Mouse (Mus musculus): ENCODE measurements around the gene Akap13. TPM values are rescaled to one million over a fixed set of nuclear protein-coding genes. Genes with fewer than 3 reads are reported as not detected.

Akap13 gene
- total and polyA plus RNA-seq, 2 experiments from 2014 or later, result 34.2 to 113 TPM

- Histone ChIP-seq H3K9ac (replicated peaks; ENCODE audit: low read depth, low read length) (no peak overlapping the region), H3K27ac (ENCODE audit: low read depth) (no peak overlapping the region), H3K36me3 (replicated peaks; ENCODE audit: control insufficient read depth, insufficient read depth, low read length) (no peaks in the 10 kb centered on the region), H3K9me3 (replicated peaks; ENCODE audit: control insufficient read depth, low read length) (no peaks in the 10 kb centered on the region), H3K4me2 (ENCODE audit: low read depth, low read length) (no peak overlapping the region), H3K4me3 (ENCODE audit: low read depth, low read length) (no peak overlapping the region), H3K4me1 (ENCODE audit: control insufficient read depth, insufficient read depth) (peaks cover 16% of the 10 kb centered on the region; the same call in 1 of the 2 replicates), H3K27me3 (ENCODE audit: control insufficient read depth, insufficient read depth, low read length) (no peaks in the 10 kb centered on the region)
- DNase-seq (ENCODE audit: low spot score) (peak; percentile 73), ATAC-seq (ENCODE audit: insufficient read depth, low read depth) (no peak)
- WGBS, result 22% methylated on average over 3 of the region's 3 CpGs
- TF ChIP-seq CTCF (IDR thresholded peaks at IDR 0.05; ENCODE audit: low read depth) (peak; percentile 67), EP300 (IDR thresholded peaks at IDR 0.05; ENCODE audit: low read depth) (no peak)
These were observed 184.2 kb downstream of the Akap13 start for GRCm38 (mm10) chr7:75639541-75639940.

- no peaks in the 10 kb centered on the region for H3K9me3 ChIP-seq (replicated peaks; ENCODE audit: control insufficient read depth, low read length)
- peaks cover 18% of the 10 kb centered on the region; the same call in 1 of the 2 replicates for H3K4me1 ChIP-seq (ENCODE audit: control insufficient read depth, insufficient read depth)
- ATAC-seq (ENCODE audit: insufficient read depth, low read depth), result no peak
- no peaks in the 10 kb centered on the region for H3K27me3 ChIP-seq (ENCODE audit: control insufficient read depth, insufficient read depth, low read length)
- H3K9ac ChIP-seq (replicated peaks; ENCODE audit: low read depth, low read length), result no peak overlapping the region
- no peak overlapping the region for H3K4me2 ChIP-seq (ENCODE audit: low read depth, low read length)
- H3K4me3 ChIP-seq (ENCODE audit: low read depth, low read length), result no peak overlapping the region
- no peak for DNase-seq (ENCODE audit: low spot score)
- H3K27ac ChIP-seq (ENCODE audit: low read depth), result 0 out of 2 replicates have a peak overlapping the region, but pooled peaks have one; percentile 43
- H3K36me3 ChIP-seq (replicated peaks; ENCODE audit: control insufficient read depth, insufficient read depth, low read length), result no peaks in the 10 kb centered on the region
- TF ChIP-seq CTCF (IDR thresholded peaks at IDR 0.05; ENCODE audit: low read depth), result no peak
- TF ChIP-seq EP300 (IDR thresholded peaks at IDR 0.05; ENCODE audit: low read depth), result no peak
These were observed 184.7 kb downstream of the Akap13 start for GRCm38 (mm10) chr7:75640074-75640473.

GRCm38 (mm10) chr7:75640671-75641070, 185.3 kb downstream of the Akap13 start:
- no peak for ATAC-seq (ENCODE audit: insufficient read depth, low read depth)
- Histone ChIP-seq H3K36me3 (replicated peaks; ENCODE audit: control insufficient read depth, insufficient read depth, low read length) (no peaks in the 10 kb centered on the region), H3K9me3 (replicated peaks; ENCODE audit: control insufficient read depth, low read length) (no peaks in the 10 kb centered on the region), H3K9ac (replicated peaks; ENCODE audit: low read depth, low read length) (no peak overlapping the region), H3K27ac (ENCODE audit: low read depth) (peak overlapping the region; percentile 59; the same call in 1 of the 2 replicates), H3K4me3 (ENCODE audit: low read depth, low read length) (no peak overlapping the region), H3K4me1 (ENCODE audit: control insufficient read depth, insufficient read depth) (peaks cover 18% of the 10 kb centered on the region; the same call in 1 of the 2 replicates), H3K4me2 (ENCODE audit: low read depth, low read length) (no peak overlapping the region), H3K27me3 (ENCODE audit: control insufficient read depth, insufficient read depth, low read length) (no peaks in the 10 kb centered on the region)
- no peak for TF ChIP-seq EP300 (IDR thresholded peaks at IDR 0.05; ENCODE audit: low read depth)
- no peak for TF ChIP-seq CTCF (IDR thresholded peaks at IDR 0.05; ENCODE audit: low read depth)
- 48% methylated on average over 2 of the region's 2 CpGs for WGBS
- no peak for DNase-seq (ENCODE audit: low spot score)

GRCm38 (mm10) chr7:75641415-75642177, 186.3 kb downstream of the Akap13 start:
- Histone ChIP-seq H3K27ac (ENCODE audit: low read depth) (peak overlapping the region; percentile 59), H3K36me3 (replicated peaks; ENCODE audit: control insufficient read depth, insufficient read depth, low read length) (no peaks in the 10 kb centered on the region), H3K9me3 (replicated peaks; ENCODE audit: control insufficient read depth, low read length) (no peaks in the 10 kb centered on the region), H3K4me1 (ENCODE audit: control insufficient read depth, insufficient read depth) (peaks cover 18% of the 10 kb centered on the region; the same call in 1 of the 2 replicates), H3K4me3 (ENCODE audit: low read depth, low read length) (0 out of 2 replicates have a peak overlapping the region, but pooled peaks have one; percentile 32), H3K27me3 (ENCODE audit: control insufficient read depth, insufficient read depth, low read length) (no peaks in the 10 kb centered on the region), H3K9ac (replicated peaks; ENCODE audit: low read depth, low read length) (no peak overlapping the region), H3K4me2 (ENCODE audit: low read depth, low read length) (peak overlapping the region; percentile 45)
- DNase-seq (ENCODE audit: low spot score) (no peak), ATAC-seq (ENCODE audit: insufficient read depth, low read depth) (no peak)
- 35% methylated on average over 9 of the region's 9 CpGs for WGBS
- TF ChIP-seq EP300 (IDR thresholded peaks at IDR 0.05; ENCODE audit: low read depth), result no peak
- no peak for TF ChIP-seq CTCF (IDR thresholded peaks at IDR 0.05; ENCODE audit: low read depth)

- TF ChIP-seq EP300 (IDR thresholded peaks at IDR 0.05; ENCODE audit: low read depth), result no peak
- TF ChIP-seq CTCF (IDR thresholded peaks at IDR 0.05; ENCODE audit: low read depth), result no peak
- no peaks in the 10 kb centered on the region for H3K27me3 ChIP-seq (ENCODE audit: control insufficient read depth, insufficient read depth, low read length)
- H3K27ac ChIP-seq (ENCODE audit: low read depth), result peak overlapping the region; percentile 59
- DNase-seq (ENCODE audit: low spot score) (peak; percentile 88), ATAC-seq (ENCODE audit: insufficient read depth, low read depth) (peak; percentile 81)
- 6% methylated on average over 9 of the region's 9 CpGs for WGBS
- peaks cover 18% of the 10 kb centered on the region; the same call in 1 of the 2 replicates for H3K4me1 ChIP-seq (ENCODE audit: control insufficient read depth, insufficient read depth)
- H3K36me3 ChIP-seq (replicated peaks; ENCODE audit: control insufficient read depth, insufficient read depth, low read length), result no peaks in the 10 kb centered on the region
- H3K9me3 ChIP-seq (replicated peaks; ENCODE audit: control insufficient read depth, low read length), result no peaks in the 10 kb centered on the region
- H3K9ac ChIP-seq (replicated peaks; ENCODE audit: low read depth, low read length), result 0 out of 2 replicates have a peak overlapping the region, but pooled peaks have one; percentile 7
- H3K4me3 ChIP-seq (ENCODE audit: low read depth, low read length), result peak overlapping the region; percentile 32
- H3K4me2 ChIP-seq (ENCODE audit: low read depth, low read length), result peak overlapping the region; percentile 45
These were observed 186.9 kb downstream of the Akap13 start for GRCm38 (mm10) chr7:75642178-75642777.

All from heart, postnatal 0 days (tissue).